ENCODE assay signal across 9 mouse cellular contexts in genomic region chr2:4557028-4557427, GRCm38 (mm10).
DNase-seq lines count a peak whose midpoint lies in the region; ATAC-seq and TF ChIP-seq lines count a peak whose summit lies in the region.
"Had no signal": no experiment of that assay in that cellular context is flagged by ENCODE, and none has a peak within 500 bp of the region (broad histone marks: within the 10 kb centered on the region; RNA-seq: fewer than 3 reads in every experiment).

No protein-coding gene starts in this region.

- 25% methylated on average over 4 of the region's 4 CpGs for WGBS in heart, postnatal 0 days

- TF ChIP-seq EP300 in heart, postnatal 0 days (IDR thresholded peaks at IDR 0.05; ENCODE audit: low read depth): no peak

- no peak for ATAC-seq in heart, postnatal 0 days (ENCODE audit: insufficient read depth, low read depth)

- no peak for TF ChIP-seq CTCF in layer of hippocampus, adult 2 months (conservative IDR thresholded peaks at IDR 0.05)
- no peak for TF ChIP-seq CTCF in heart, postnatal 0 days (IDR thresholded peaks at IDR 0.05; ENCODE audit: low read depth)

- H3K27me3 ChIP-seq in heart, postnatal 0 days (ENCODE audit: control insufficient read depth, insufficient read depth, low read length): no peaks in the 10 kb centered on the region
- no peaks in the 10 kb centered on the region for H3K27me3 ChIP-seq in megakaryocyte, embryonic 14.5 days (replicated peaks)

- H3K4me2 ChIP-seq in heart, postnatal 0 days (ENCODE audit: low read depth, low read length): no peak overlapping the region; the same call in 1 of the 2 replicates

- intact Hi-C loops in gastrocnemius, postnatal 36 days (cut with DNase I): loop anchor here (5.0 kb wide), 1 partner anchor 45 kb away; no protein-coding TSS in a partner anchor

- DNase-seq in layer of hippocampus, adult 2 months (ENCODE audit: low spot score in 2 of 2): no peak
- DNase-seq in layer of hippocampus, postnatal 36 days: no peak
- DNase-seq in embryo, embryonic 11 days: peak; percentile 61
- DNase-seq in heart, postnatal 0 days (ENCODE audit: low spot score): no peak
- no peak for DNase-seq in right cerebral cortex, adult 2 months (ENCODE audit: low spot score in 2 of 2)
- DNase-seq in gastrocnemius, postnatal 36 days: no peak
- no peak for DNase-seq in urinary bladder, adult 18-20 months (ENCODE audit: low spot score in 2 of 2)
- DNase-seq: adrenal gland, postnatal 14 days had no signal

- no peaks in the 10 kb centered on the region for H3K9me3 ChIP-seq in heart, postnatal 0 days (replicated peaks; ENCODE audit: control insufficient read depth, low read length)
- H3K9me3 ChIP-seq in megakaryocyte, embryonic 14.5 days: no peaks in the 10 kb centered on the region

- no peaks in the 10 kb centered on the region for H3K36me3 ChIP-seq in heart, postnatal 0 days (replicated peaks; ENCODE audit: control insufficient read depth, insufficient read depth, low read length)
- H3K36me3 ChIP-seq in megakaryocyte, embryonic 14.5 days (replicated peaks; ENCODE audit: low read length): peaks cover 2% of the 10 kb centered on the region

- peaks cover 40% of the 10 kb centered on the region for H3K4me1 ChIP-seq in heart, postnatal 0 days (ENCODE audit: control insufficient read depth, insufficient read depth)
- peaks cover 71% of the 10 kb centered on the region for H3K4me1 ChIP-seq in megakaryocyte, embryonic 14.5 days

- no peak overlapping the region for H3K4me3 ChIP-seq in layer of hippocampus, adult 2 months
- no peak overlapping the region for H3K4me3 ChIP-seq in heart, postnatal 0 days (ENCODE audit: low read depth, low read length)
- peak overlapping the region; percentile 87 for H3K4me3 ChIP-seq in megakaryocyte, embryonic 14.5 days (replicated peaks)

- 0 out of 2 replicates have a peak overlapping the region, but pooled peaks have one; percentile 32 for H3K27ac ChIP-seq in layer of hippocampus, adult 2 months
- H3K27ac ChIP-seq in heart, postnatal 0 days (ENCODE audit: low read depth): peak overlapping the region; percentile 99

- no peak overlapping the region for H3K9ac ChIP-seq in heart, postnatal 0 days (replicated peaks; ENCODE audit: low read depth, low read length)
